Mouse (Mus musculus): ENCODE data around the gene Mb. TPM values are rescaled to one million over a fixed set of nuclear protein-coding genes. Genes with fewer than 3 reads are reported as not detected.
A peak's percentile ranks its signal among the peaks of the same experiment; 100 is the strongest.

Gene Mb
- polyA plus RNA-seq, 1 experiment from 2014 or later: 0.44 TPM

DNA sequence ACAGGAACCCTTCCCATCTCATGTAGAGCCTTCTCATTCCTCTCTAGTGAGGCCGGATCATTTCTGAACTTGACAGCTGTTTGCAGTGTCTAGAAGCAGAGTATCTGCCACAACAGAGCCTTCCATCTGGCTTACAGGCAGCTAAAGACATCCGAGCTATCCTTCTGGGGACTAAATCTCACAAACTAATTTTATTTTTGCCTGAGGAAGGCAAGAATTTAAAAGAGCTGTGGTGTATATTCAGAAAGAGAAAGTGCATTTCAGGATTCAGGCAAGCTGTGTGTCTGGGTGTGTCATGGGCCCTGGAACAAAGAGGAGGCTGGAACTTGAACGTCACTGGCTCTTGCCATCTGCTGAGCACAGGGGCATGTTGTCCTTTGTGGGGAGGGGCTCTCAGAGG is 56.1 kb downstream of the Mb start:
- H3K36me3 ChIP-seq: no peaks in the 10 kb centered on the region
- no peak overlapping the region for H3K27ac ChIP-seq
- H3K4me2 ChIP-seq (replicated peaks): no peak overlapping the region
- WGBS: 66% methylated on average over 3 of the region's 3 CpGs
- H3K4me3 ChIP-seq (replicated peaks): no peak overlapping the region
- H3K9ac ChIP-seq: no peak overlapping the region
- 0 out of 2 replicates have a peak, but pooled peaks cover 4% of the 10 kb centered on the region for H3K27me3 ChIP-seq (replicated peaks)
- no peaks in the 10 kb centered on the region for H3K9me3 ChIP-seq
- no peaks in the 10 kb centered on the region for H3K4me1 ChIP-seq (replicated peaks)
- ATAC-seq: no peak

DNA sequence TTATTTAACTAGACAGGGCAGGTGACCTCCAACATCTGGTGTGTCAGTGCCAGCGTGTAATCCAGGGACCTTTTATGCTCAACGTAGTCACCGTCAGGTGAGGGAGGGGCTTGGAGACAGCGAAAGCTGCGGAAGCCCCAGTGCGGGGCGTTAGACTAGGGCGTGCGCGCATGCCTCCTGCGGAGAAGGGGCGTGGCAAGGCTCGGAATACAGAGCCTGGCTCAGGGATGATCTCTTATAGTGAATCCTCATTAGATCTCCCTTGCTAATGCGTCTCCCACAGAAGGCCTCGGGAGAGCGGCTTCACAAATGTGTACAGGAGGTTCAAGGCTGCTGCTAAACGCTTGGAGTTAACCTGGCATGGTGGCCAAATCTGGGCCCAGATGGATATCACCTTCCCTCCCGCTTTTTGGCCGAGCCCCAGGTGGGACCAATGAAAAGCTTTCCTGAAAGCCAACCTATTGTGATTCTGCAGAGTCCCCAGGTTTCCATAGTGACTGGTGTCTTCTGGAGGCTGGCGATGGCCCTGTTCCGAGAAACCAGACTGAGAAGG is 62.9 kb downstream of the Mb start:
- Histone ChIP-seq H3K4me3 (replicated peaks) (peak overlapping the region; percentile 43), H3K27ac (no peak overlapping the region), H3K36me3 (no peaks in the 10 kb centered on the region), H3K27me3 (replicated peaks) (no peaks in the 10 kb centered on the region), H3K4me1 (replicated peaks) (no peaks in the 10 kb centered on the region), H3K9me3 (no peaks in the 10 kb centered on the region), H3K9ac (peak overlapping the region; percentile 58), H3K4me2 (replicated peaks) (peak overlapping the region; percentile 85)
- ATAC-seq: peak; percentile 95
- WGBS: 9% methylated on average over 21 of the region's 21 CpGs

DNA sequence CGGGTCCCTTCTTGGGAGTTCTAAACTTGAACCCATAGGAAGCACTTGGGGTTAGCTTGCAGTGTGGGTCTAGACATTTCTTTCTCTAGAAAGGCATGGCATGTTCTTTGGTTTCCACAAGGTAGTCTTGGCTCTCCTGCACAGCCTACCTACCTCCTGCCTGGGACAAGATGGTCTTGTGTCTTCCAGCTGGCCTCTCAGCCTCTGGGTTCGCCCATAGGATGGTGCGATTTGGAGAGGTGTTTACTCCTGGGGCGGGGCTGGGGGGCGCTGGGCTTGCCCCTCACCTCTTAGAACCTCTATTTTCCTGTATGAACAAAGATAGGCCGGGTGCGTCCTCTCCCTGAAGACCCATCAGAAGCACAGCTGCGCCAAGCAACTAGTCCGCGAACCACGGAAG is 63.3 kb downstream of the Mb start:
- 11% methylated on average over 11 of the region's 11 CpGs for WGBS
- peak overlapping the region; percentile 43 for H3K4me3 ChIP-seq (replicated peaks)
- H3K4me2 ChIP-seq (replicated peaks): peak overlapping the region; percentile 85
- no peaks in the 10 kb centered on the region for H3K9me3 ChIP-seq
- peak overlapping the region; percentile 58 for H3K9ac ChIP-seq
- no peaks in the 10 kb centered on the region for H3K4me1 ChIP-seq (replicated peaks)
- no peaks in the 10 kb centered on the region for H3K36me3 ChIP-seq
- H3K27me3 ChIP-seq (replicated peaks): no peaks in the 10 kb centered on the region
- peak; percentile 51 for ATAC-seq
- H3K27ac ChIP-seq: no peak overlapping the region

DNA sequence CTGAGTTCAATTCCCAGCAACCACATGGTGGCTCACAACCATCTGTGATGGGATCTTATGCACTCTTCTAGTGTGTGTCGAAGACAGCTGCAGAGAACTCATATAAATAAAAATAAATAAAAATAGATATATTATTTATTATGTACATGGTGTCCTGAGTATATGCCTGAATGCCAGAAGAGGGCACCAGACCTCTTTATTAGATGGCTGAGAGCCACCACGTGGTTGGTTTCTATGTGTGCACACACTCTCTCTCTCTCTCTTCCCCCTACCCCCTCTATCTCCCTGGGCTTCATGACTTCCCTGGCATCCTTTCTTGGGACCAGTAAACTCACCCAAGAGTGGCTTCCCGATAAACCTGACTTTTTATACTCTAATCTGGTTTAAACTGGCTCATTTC is 67.7 kb downstream of the Mb start:
- 0 out of 2 replicates have a peak, but pooled peaks have one; percentile 39 for ATAC-seq
- Histone ChIP-seq H3K36me3 (no peaks in the 10 kb centered on the region), H3K4me3 (replicated peaks) (no peak overlapping the region), H3K4me1 (replicated peaks) (no peaks in the 10 kb centered on the region), H3K9me3 (no peaks in the 10 kb centered on the region), H3K27me3 (replicated peaks) (no peaks in the 10 kb centered on the region), H3K9ac (no peak overlapping the region), H3K4me2 (replicated peaks) (no peak overlapping the region), H3K27ac (no peak overlapping the region)
- WGBS: 45% methylated on average over 3 of the region's 3 CpGs

DNA sequence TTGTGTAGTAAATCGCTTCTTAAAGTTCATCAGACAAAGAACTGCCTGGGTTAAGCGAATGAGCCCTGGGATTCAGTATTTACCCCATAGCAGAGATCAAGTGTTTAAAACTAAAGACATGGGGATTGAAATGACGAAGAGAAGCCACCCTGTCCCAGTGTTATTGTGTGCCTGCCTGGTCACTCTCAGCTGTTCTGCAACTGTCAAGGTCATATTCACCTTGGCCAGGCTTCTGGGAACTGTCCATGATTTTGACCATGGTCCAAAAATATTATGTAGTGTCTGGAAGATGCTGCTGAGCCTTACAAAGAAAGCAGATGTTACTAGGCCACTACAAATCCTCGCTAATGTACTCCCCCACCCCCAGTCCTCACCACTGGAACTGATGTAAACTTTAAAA is 70.7 kb downstream of the Mb start:
- 69% methylated on average over 4 of the region's 4 CpGs for WGBS
- Histone ChIP-seq H3K27ac (no peak overlapping the region), H3K9ac (no peak overlapping the region), H3K9me3 (no peaks in the 10 kb centered on the region), H3K4me2 (replicated peaks) (no peak overlapping the region), H3K4me3 (replicated peaks) (no peak overlapping the region), H3K36me3 (no peaks in the 10 kb centered on the region), H3K4me1 (replicated peaks) (no peaks in the 10 kb centered on the region), H3K27me3 (replicated peaks) (no peaks in the 10 kb centered on the region)
- no peak for ATAC-seq

DNA sequence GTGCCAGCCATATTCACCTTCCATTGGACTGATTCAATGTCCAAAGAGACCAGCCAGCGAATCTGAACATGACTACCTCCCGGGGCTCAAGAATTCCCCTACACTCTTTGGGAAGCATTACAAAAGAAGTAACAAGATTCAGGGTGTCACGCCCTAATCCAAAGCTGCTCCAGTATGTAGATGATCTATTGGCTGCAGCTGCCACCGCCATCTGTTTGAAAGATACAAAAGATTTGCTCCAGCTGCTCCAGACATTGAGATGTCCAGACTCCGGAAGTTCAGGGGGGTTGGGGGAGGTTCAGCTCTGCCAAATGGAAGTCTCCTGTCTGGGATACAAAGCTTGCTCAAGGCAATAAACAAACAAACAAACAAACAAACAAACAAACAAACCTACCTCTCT is 73.9 kb downstream of the Mb start:
- 48% methylated on average over 5 of the region's 5 CpGs for WGBS
- no peak for ATAC-seq
- Histone ChIP-seq H3K4me2 (replicated peaks) (no peak overlapping the region), H3K4me1 (replicated peaks) (no peaks in the 10 kb centered on the region; the same call in 1 of the 2 replicates), H3K9me3 (no peaks in the 10 kb centered on the region), H3K27me3 (replicated peaks) (no peaks in the 10 kb centered on the region), H3K9ac (no peak overlapping the region), H3K4me3 (replicated peaks) (no peak overlapping the region), H3K27ac (no peak overlapping the region), H3K36me3 (no peaks in the 10 kb centered on the region)

DNA sequence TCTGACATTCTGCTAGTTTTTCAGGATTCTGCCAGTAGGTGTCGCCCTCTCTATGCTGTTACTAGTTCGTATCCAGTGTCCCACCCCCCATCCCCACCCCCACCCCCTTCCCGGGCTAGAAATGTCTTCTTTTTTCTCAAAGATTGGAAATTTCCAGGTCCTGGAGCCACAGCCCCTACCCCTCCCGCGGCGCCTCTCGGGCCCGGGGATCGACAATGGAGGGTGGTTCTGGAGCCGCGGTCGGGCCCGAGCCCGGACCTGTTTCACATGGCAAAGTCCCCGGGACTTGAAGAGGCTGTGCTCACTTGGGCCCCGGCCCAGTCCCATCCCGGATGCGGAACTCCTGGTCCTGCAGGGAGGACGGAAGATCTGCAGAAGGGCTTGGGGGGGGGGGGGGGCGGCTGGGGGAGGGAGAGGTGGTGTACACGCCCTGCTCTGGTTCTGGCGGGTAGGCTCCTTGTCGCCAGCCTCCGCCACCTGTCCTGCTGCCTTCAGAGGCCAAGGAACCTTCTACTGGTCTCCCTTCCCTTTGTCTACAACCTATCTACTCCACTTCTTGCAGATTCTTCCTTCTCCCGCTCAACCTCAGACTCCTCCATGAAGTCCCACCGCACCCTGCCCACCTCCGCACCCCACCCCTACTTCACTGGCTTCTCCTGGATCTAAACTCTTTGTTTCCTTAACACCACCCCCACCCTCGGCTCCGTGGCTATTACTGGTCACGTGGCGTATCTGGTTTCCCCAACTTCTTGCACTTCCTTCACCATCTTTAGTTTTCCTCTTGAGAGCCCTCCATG is 76.4 kb downstream of the Mb start:
- ATAC-seq: peak; percentile 94
- Histone ChIP-seq H3K36me3 (no peaks in the 10 kb centered on the region), H3K27ac (peak overlapping the region; percentile 85), H3K9ac (peak overlapping the region; percentile 72), H3K4me1 (replicated peaks) (no peaks in the 10 kb centered on the region; the same call in 1 of the 2 replicates), H3K27me3 (replicated peaks) (no peaks in the 10 kb centered on the region), H3K9me3 (no peaks in the 10 kb centered on the region), H3K4me2 (replicated peaks) (peak overlapping the region; percentile 78), H3K4me3 (replicated peaks) (peak overlapping the region; percentile 58)
- WGBS: 5% methylated on average over 27 of the region's 31 CpGs

DNA sequence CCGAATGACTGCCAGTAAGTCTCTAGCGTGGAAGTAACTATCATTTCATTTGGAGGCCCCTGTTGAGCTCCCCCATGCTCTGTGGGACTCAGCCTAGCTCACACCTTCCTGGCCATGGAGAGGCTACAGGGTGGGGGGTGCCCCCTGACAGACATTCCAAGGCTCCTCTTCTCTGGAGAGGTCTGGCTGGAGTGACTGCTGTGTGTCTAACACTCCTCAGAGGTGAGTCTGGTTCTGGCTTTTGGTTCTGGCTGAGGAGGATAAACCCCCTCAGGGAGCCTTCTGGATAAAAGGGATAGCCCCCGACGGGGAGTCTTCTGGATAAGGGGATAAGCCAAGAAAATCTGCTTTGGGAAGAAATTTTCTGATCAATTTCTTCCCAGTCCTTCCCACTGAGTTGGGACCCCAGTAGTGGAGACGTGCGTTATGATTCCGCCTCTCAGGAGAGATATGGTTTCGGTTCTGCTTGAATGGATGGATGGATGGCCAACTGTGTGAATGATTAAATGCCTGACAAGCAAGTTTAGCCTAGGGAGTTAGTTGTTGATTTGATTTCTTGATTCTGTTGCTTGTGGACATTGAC is 77.1 kb downstream of the Mb start:
- ATAC-seq: peak; percentile 32; the same call in 1 of the 2 replicates
- no peaks in the 10 kb centered on the region for H3K9me3 ChIP-seq
- H3K36me3 ChIP-seq: no peaks in the 10 kb centered on the region
- 0 out of 2 replicates have a peak overlapping the region, but pooled peaks have one; percentile 72 for H3K9ac ChIP-seq
- H3K4me3 ChIP-seq (replicated peaks): no peak overlapping the region
- H3K27me3 ChIP-seq (replicated peaks): no peaks in the 10 kb centered on the region
- H3K27ac ChIP-seq: no peak overlapping the region
- H3K4me1 ChIP-seq (replicated peaks): no peaks in the 10 kb centered on the region; the same call in 1 of the 2 replicates
- WGBS: 32% methylated on average over 8 of the region's 8 CpGs
- H3K4me2 ChIP-seq (replicated peaks): no peak overlapping the region

DNA sequence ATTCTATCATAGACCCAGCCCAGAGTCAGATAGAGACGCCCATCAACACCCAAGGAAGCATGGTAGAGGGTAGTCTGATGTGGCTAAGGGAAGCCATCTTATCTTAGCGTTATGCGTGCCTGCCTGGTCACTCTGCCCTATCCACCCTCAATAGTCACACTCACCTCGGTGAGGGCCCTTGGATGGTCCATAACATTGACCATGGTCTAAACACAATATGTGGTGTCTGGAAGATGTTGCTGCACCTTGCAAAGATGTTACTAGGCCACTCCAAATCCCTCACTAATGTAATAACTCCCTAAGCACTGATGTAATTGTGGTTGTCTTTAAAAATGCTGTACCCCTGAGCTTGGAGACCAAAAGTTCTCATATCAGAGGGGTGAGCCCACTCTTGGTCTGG is 77.8 kb downstream of the Mb start:
- H3K4me3 ChIP-seq (replicated peaks): no peak overlapping the region
- WGBS: 83% methylated on average over 4 of the region's 4 CpGs
- H3K4me1 ChIP-seq (replicated peaks): no peaks in the 10 kb centered on the region; the same call in 1 of the 2 replicates
- H3K9me3 ChIP-seq: no peaks in the 10 kb centered on the region
- H3K27ac ChIP-seq: no peak overlapping the region
- no peak overlapping the region for H3K9ac ChIP-seq
- H3K27me3 ChIP-seq (replicated peaks): no peaks in the 10 kb centered on the region
- H3K4me2 ChIP-seq (replicated peaks): no peak overlapping the region
- no peaks in the 10 kb centered on the region for H3K36me3 ChIP-seq
- no peak for ATAC-seq

Other genes starting within 250 kb of the Mb start
- gene Zfp251, start 179.2 kb downstream of the Mb start, polyA plus RNA-seq (2015; fragmentation: Nextera tagmentation; extraction: Ambion mirVana): 14.8 and 15.8 TPM in 2 replicates
- gene Zfp7, start 171.4 kb downstream of the Mb start, polyA plus RNA-seq (2015; fragmentation: Nextera tagmentation; extraction: Ambion mirVana): 8.9 and 9.7 TPM in 2 replicates
- 0.44 TPM in 1 of 2 replicates, not detected in the other for gene Gm49527, start 171.3 kb downstream of the Mb start, polyA plus RNA-seq (2015; fragmentation: Nextera tagmentation; extraction: Ambion mirVana)
- gene Zfp647, start 125.2 kb downstream of the Mb start, polyA plus RNA-seq (2015; fragmentation: Nextera tagmentation; extraction: Ambion mirVana): 7.8 and 8.8 TPM in 2 replicates
- 58.5 and 59.9 TPM in 2 replicates for gene 1110038F14Rik, start 102.2 kb downstream of the Mb start, polyA plus RNA-seq (2015; fragmentation: Nextera tagmentation; extraction: Ambion mirVana)
- gene Apol6, start 5.9 kb downstream of the Mb start, polyA plus RNA-seq (2015; fragmentation: Nextera tagmentation; extraction: Ambion mirVana): 0.63 and 0.69 TPM in 2 replicates

All from intestine, embryonic 15.5 days (tissue).